Comparison of ENCODE assay signal across 8 mouse cellular contexts in genomic region chr19:8992769-8993624, GRCm38 (mm10). TPM values are rescaled to one million over a fixed set of nuclear protein-coding genes. Genes with fewer than 3 reads are reported as not detected.
DNase-seq lines count a peak whose midpoint lies in the region.

No protein-coding gene starts in this region.

- no peaks in the 10 kb centered on the region for H3K36me3 ChIP-seq in hindbrain, embryonic 10.5 days

- peak overlapping the region; percentile 24; the same call in 1 of the 2 replicates for H3K4me3 ChIP-seq in hindbrain, embryonic 10.5 days

- peak; percentile 87 for DNase-seq in ES-CJ7 (ENCODE audit: low read depth, low spot score)
- DNase-seq in adrenal gland, postnatal 4 days (ENCODE audit: low spot score in 2 of 2): peak; percentile 45 to 79
- peak; percentile 38 to 85 for DNase-seq in frontal cortex, adult 2 months (ENCODE audit: extremely low spot score in 1 of 2, low spot score in 1 of 2)
- DNase-seq in hindbrain, embryonic 10.5 days (ENCODE audit: low spot score): peak; percentile 67
- peak; percentile 65 for DNase-seq in layer of hippocampus, adult 9-11 months
- DNase-seq in lung, postnatal 4 days: peak; percentile 89 to 93
- DNase-seq in right cerebral cortex, postnatal 36 days (ENCODE audit: low spot score in 2 of 2): peak; percentile 43 to 55
- peak; percentile 82 to 91 for DNase-seq in urinary bladder, postnatal 36 days (ENCODE audit: low spot score in 2 of 2)

- WGBS in hindbrain, embryonic 10.5 days: 36% methylated on average over 12 of the region's 12 CpGs

- no peaks in the 10 kb centered on the region for H3K9me3 ChIP-seq in hindbrain, embryonic 10.5 days

- H3K27me3 ChIP-seq in hindbrain, embryonic 10.5 days (ENCODE audit: insufficient read depth, poor library complexity, severe bottlenecking): peaks cover 41% of the 10 kb centered on the region

- peaks cover 52% of the 10 kb centered on the region for H3K4me1 ChIP-seq in hindbrain, embryonic 10.5 days (replicated peaks)

- H3K27ac ChIP-seq in hindbrain, embryonic 10.5 days: no peak overlapping the region

RNA-seq across cellular contexts. Expression of gene Ahnak, which starts 3.9 kb away (rescaled TPM):
- total RNA-seq in adrenal gland, postnatal 4 days (2021): 100 to 1,000 TPM; 125 to 131 TPM
- 6.8 and 7.5 TPM in 2 replicates for polyA plus RNA-seq in frontal cortex, adult 2 months (2012; rRNA removed)
- polyA plus RNA-seq in hindbrain, embryonic 10.5 days (2016; fragmentation: Nextera tagmentation; extraction: Ambion mirVana): 8.1 and 11.0 TPM in 2 replicates

RNA-seq across cellular contexts. Expression of gene Eef1g, which starts 26.2 kb away (rescaled TPM):
- total RNA-seq in adrenal gland, postnatal 4 days (2021): 100 to 1,000 TPM; 505 to 508 TPM
- 257 and 281 TPM in 2 replicates for polyA plus RNA-seq in frontal cortex, adult 2 months (2012; rRNA removed)
- polyA plus RNA-seq in hindbrain, embryonic 10.5 days (2016; fragmentation: Nextera tagmentation; extraction: Ambion mirVana): 402 and 497 TPM in 2 replicates

RNA-seq across cellular contexts. Expression of gene Tut1, which starts 39.4 kb away (rescaled TPM):
- total RNA-seq in adrenal gland, postnatal 4 days (2021): 10 to 100 TPM; 23.2 to 26.9 TPM
- polyA plus RNA-seq in frontal cortex, adult 2 months (2012; rRNA removed): 19.6 and 20.5 TPM in 2 replicates
- 39.3 and 41.2 TPM in 2 replicates for polyA plus RNA-seq in hindbrain, embryonic 10.5 days (2016; fragmentation: Nextera tagmentation; extraction: Ambion mirVana)

RNA-seq across cellular contexts. Expression of gene Mta2, which starts 51.3 kb away (rescaled TPM):
- 100 to 1,000 TPM; 141 to 144 TPM for total RNA-seq in adrenal gland, postnatal 4 days (2021)
- polyA plus RNA-seq in frontal cortex, adult 2 months (2012; rRNA removed): 27.6 and 31.0 TPM in 2 replicates
- polyA plus RNA-seq in hindbrain, embryonic 10.5 days (2016; fragmentation: Nextera tagmentation; extraction: Ambion mirVana): 178 and 184 TPM in 2 replicates
